Mouse (Mus musculus) C2C12 (cell line): ENCODE data around the gene Rgs3. TPM values are rescaled to one million over a fixed set of nuclear protein-coding genes. Genes with fewer than 3 reads are reported as not detected.
A peak's percentile ranks its signal among the peaks of the same experiment; 100 is the strongest.

Experiments used
- H3K27me3 ChIP-seq: one replicate; pipeline ENCODE4 v1.6.1; 2011; ENCODE audit not compliant: control insufficient read depth, insufficient read depth, insufficient read length
- H3K36me3 ChIP-seq: one replicate; pipeline ENCODE4 v1.6.1; 2011; ENCODE audit not compliant: control insufficient read depth, insufficient read depth
- H3K4me3 ChIP-seq: one replicate; pipeline ENCODE4 v1.5.1; 2011; ENCODE audit warnings: mild to moderate bottlenecking, control low read depth; ENCODE audit not compliant: poor library complexity, insufficient read depth, severe bottlenecking
- H3K79me2 ChIP-seq: one replicate; pipeline ENCODE4 v1.6.1; 2011; ENCODE audit not compliant: control insufficient read depth, insufficient read depth
- H3K79me3 ChIP-seq: one replicate; pipeline ENCODE4 v1.6.1; 2011; ENCODE audit warnings: low read depth, control low read depth
- H3ac ChIP-seq: one replicate; pipeline ENCODE3; 2011; ENCODE audit warnings: low read depth; ENCODE audit not compliant: control insufficient read depth, insufficient read length
- CEBPB ChIP-seq: IDR thresholded peaks from one replicate; pipeline ENCODE4 v1.6.1; 2011; ENCODE audit warnings: low read depth, mild to moderate bottlenecking, control low read depth, moderate library complexity
- CTCF ChIP-seq: IDR thresholded peaks from one replicate; pipeline ENCODE4 v1.5.1; 2011; ENCODE audit not compliant: control insufficient read depth, insufficient read depth, insufficient read length
- FOSL1 ChIP-seq: IDR thresholded peaks from one replicate; pipeline ENCODE4 v1.8.0; 2011; ENCODE audit warnings: mild to moderate bottlenecking, low read length; ENCODE audit not compliant: poor library complexity, insufficient read depth, severe bottlenecking
- MAX ChIP-seq: IDR thresholded peaks from one replicate; pipeline ENCODE4 v1.6.1; 2011; ENCODE audit warnings: mild to moderate bottlenecking, control low read depth
- MYOD1 ChIP-seq: IDR thresholded peaks from one replicate; pipeline ENCODE4 v1.6.1; 2011; ENCODE audit warnings: low read depth; ENCODE audit not compliant: control insufficient read depth, insufficient read length
- MYOG ChIP-seq: IDR thresholded peaks from one replicate; pipeline ENCODE4 v1.6.1; 2011; ENCODE audit not compliant: control insufficient read depth, insufficient read length; ENCODE audit errors: extremely low read depth
- USF1 ChIP-seq: IDR thresholded peaks from one replicate; pipeline ENCODE4 v1.6.1; 2011; ENCODE audit warnings: low read depth, mild to moderate bottlenecking, control low read depth, moderate library complexity
- polyA plus RNA-seq: library from polyadenylated mRNA; unstranded; fragments of >200 nt; fragmentation: generic; extraction: Trizol; gene quantifications from one replicate; pipeline ENCODE4 v1.2.1, GENCODE M21; 2012; ENCODE audit warnings: missing spikeins

Gene Rgs3
- polyA plus RNA-seq, 1 experiment: 49.8 TPM

DNA sequence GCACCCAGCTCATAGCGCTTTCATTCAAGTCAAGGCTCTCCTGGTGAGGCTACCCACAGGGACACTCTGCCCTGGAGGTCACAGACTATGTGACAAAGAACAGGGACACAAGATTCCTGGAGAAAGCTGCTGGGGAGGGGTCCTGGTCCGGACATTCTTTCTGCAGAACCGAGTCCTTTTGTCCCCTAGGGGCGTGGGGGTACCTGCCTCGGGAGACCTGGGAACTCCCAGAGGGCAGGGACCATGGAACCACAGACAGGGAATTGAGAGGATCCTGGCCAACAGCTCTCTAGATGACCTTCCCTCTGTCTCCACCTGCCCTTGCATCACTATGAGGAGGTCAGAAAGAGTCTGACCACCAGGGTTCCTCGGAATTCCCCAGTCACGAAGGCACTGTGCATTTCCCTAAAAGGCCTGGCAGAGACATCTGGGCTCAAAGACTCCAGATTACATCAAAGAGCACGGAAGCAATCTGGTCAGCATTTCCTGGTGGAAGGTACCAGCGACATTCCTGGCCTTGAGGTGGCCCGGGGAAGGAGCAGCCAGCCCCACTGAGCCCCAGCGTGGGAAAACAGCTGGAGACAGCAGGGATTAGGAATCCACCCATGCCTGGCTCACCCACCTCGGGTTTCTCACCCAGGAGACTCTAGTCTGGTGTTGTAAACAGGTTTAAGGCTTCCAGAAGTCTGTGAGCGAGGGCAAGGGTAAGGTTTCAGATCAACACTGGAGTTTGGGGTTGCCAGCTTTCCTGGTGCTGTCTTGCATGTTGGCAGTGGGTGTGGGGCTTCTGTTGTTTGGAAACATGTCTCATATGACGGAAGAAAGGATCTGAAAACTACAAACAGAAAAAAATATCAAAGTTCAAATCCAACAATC is 183.5 kb downstream of the Rgs3 start:
- Histone ChIP-seq H3K4me3 (no peak overlapping the region), H3K27me3 (no peaks in the 10 kb centered on the region), H3K79me3 (no peaks in the 10 kb centered on the region), H3K79me2 (no peaks in the 10 kb centered on the region), H3K36me3 (no peaks in the 10 kb centered on the region), H3ac (no peak overlapping the region)
- no peak for TF ChIP-seq MYOD1
- no peak for TF ChIP-seq CTCF
- no peak for TF ChIP-seq MYOG
- no peak for TF ChIP-seq FOSL1
- no peak for TF ChIP-seq CEBPB
- no peak for TF ChIP-seq USF1
- TF ChIP-seq MAX: no peak

DNA sequence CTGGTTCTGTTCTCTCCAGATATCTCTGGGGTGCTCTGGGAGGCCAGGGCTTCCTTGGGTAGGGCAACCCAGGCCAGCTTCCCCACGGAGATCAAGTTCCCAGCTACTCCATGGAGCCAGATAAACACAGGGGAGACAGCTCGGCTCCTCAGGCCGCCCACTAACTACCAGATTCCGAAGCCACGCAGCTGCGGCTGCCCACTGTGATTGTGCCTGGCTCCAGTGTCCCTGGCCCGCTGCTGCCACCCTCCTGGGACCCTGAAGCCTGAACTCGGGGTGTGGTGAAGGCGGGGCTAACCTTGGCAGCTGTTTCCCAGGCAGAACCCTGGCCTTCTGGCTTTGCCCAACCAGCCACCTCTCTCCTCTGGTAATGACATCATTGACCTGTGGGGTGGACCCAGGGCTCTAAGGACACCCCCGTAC is 184.9 kb downstream of the Rgs3 start:
- no peak overlapping the region for H3K4me3 ChIP-seq
- no peaks in the 10 kb centered on the region for H3K36me3 ChIP-seq
- H3ac ChIP-seq: no peak overlapping the region
- H3K79me2 ChIP-seq: no peaks in the 10 kb centered on the region
- H3K27me3 ChIP-seq: no peaks in the 10 kb centered on the region
- TF ChIP-seq MYOD1: peak; percentile 46
- TF ChIP-seq FOSL1: no peak
- no peak for TF ChIP-seq MAX
- TF ChIP-seq USF1: no peak
- H3K79me3 ChIP-seq: no peaks in the 10 kb centered on the region

DNA sequence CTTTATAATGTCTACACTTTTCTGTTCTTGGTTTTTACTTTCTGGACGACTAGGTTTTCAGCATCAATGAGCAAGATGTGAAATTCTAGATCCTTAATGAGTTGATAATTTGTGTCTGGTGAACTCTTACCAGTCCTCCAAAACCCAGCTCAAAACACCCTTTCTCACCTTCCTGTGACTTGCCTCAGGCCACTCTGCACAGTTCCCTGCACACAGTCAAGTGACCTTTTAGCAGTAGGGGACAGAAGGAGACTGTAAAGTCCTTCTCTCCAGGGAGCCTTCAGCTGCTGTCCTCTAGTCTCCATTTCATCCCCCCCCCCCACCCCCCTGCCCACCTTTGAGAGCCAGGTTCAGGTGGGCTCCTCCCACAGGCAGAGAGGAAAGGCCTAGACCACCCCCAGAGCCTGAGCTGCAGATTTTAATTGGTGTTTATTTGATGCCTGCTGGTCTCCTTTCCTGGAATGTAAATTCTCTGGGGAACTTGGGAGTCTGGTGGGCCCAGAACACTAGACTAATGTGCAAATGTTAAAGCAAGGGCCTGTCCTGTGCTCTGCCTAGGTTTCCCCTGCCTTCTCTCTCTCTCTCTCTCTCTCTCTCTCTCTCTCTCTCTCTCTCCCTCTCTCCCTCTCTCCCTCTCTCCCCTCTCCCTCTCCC is 185.5 kb downstream of the Rgs3 start:
- Histone ChIP-seq H3K27me3 (no peaks in the 10 kb centered on the region), H3K79me2 (no peaks in the 10 kb centered on the region), H3K79me3 (no peaks in the 10 kb centered on the region), H3K4me3 (no peak overlapping the region), H3ac (no peak overlapping the region), H3K36me3 (no peaks in the 10 kb centered on the region)
- TF ChIP-seq CEBPB (no peak), MYOG (no peak), FOSL1 (no peak), MYOD1 (no peak), MAX (no peak), CTCF (no peak), USF1 (no peak)

Other genes starting within 250 kb of the Rgs3 start
- 13.2 TPM for gene Fkbp15, start 199.3 kb upstream of the Rgs3 start, polyA plus RNA-seq
- 17.0 TPM for gene Slc31a1, start 199.1 kb upstream of the Rgs3 start, polyA plus RNA-seq
- gene Cdc26, start 151.2 kb upstream of the Rgs3 start, polyA plus RNA-seq: 70.2 TPM
- 11.3 TPM for gene Prpf4, start 151.1 kb upstream of the Rgs3 start, polyA plus RNA-seq
- 0.84 TPM for gene Rnf183, start 124.6 kb upstream of the Rgs3 start, polyA plus RNA-seq
- gene Wdr31, start 89.0 kb upstream of the Rgs3 start, polyA plus RNA-seq: 2.6 TPM
- gene Bspry, start 79.8 kb upstream of the Rgs3 start, polyA plus RNA-seq: 0.25 TPM
- 19.7 TPM for gene Hdhd3, start 56.4 kb upstream of the Rgs3 start, polyA plus RNA-seq
- gene Alad, start 39.9 kb upstream of the Rgs3 start, polyA plus RNA-seq: 147 TPM
- gene Pole3, start 34.8 kb upstream of the Rgs3 start, polyA plus RNA-seq: 55.7 TPM
- 0.13 TPM for gene 4933430I17Rik, start 34.5 kb upstream of the Rgs3 start, polyA plus RNA-seq